Mouse (Mus musculus) testis, adult 2 months (tissue): ENCODE data around the gene Gm20388. TPM values are rescaled to one million over a fixed set of nuclear protein-coding genes. Genes with fewer than 3 reads are reported as not detected.
A peak's percentile ranks its signal among the peaks of the same experiment; 100 is the strongest.

Experiments used
- H3K27ac ChIP-seq: fragments of 200-500 bp; 2 replicates; pipeline ENCODE4 v1.5.1; 2012; ENCODE audit warnings: low read depth, low read length; ENCODE audit not compliant: control insufficient read depth, insufficient read depth
- H3K27me3 ChIP-seq: fragments of 200-500 bp; 2 replicates; pipeline ENCODE4 v1.6.1; 2012; ENCODE audit warnings: mild to moderate bottlenecking, low read length, moderate library complexity; ENCODE audit not compliant: control insufficient read depth, insufficient read depth
- H3K36me3 ChIP-seq: fragments of 200-500 bp; 2 replicates; pipeline ENCODE4 v1.6.1; 2012; ENCODE audit warnings: mild to moderate bottlenecking, low read length; ENCODE audit not compliant: control insufficient read depth, insufficient read depth
- H3K4me1 ChIP-seq: fragments of 200-500 bp; 2 replicates; pipeline ENCODE4 v1.6.1; 2012; ENCODE audit warnings: low read length; ENCODE audit not compliant: control insufficient read depth, insufficient read depth
- H3K4me3 ChIP-seq: fragments of 200-500 bp; 2 replicates; pipeline ENCODE4 v1.5.1; 2012; ENCODE audit warnings: low read depth, mild to moderate bottlenecking, low read length, moderate library complexity, mixed read lengths; ENCODE audit not compliant: control insufficient read depth
- CTCF ChIP-seq: fragments of 200-500 bp; IDR thresholded peaks from 2 replicates; pipeline ENCODE4 v1.5.1; 2012; ENCODE audit warnings: low read depth, mild to moderate bottlenecking, inconsistent platforms, low read length, moderate library complexity; ENCODE audit not compliant: control insufficient read depth, insufficient read depth, insufficient replicate concordance
- POLR2A ChIP-seq: fragments of 200-500 bp; IDR thresholded peaks from 2 replicates; pipeline ENCODE4 v1.6.1; 2012; ENCODE audit warnings: low read depth, mild to moderate bottlenecking, inconsistent platforms, low read length, moderate library complexity; ENCODE audit not compliant: control insufficient read depth
- polyA plus RNA-seq: library from polyadenylated mRNA; depleted of rRNA; stranded (reverse); fragments of >200 nt; gene quantifications from 2 replicates; pipeline ENCODE4 v1.2.3, GENCODE M21; 2012

Gm20388 gene
- polyA plus RNA-seq, 1 experiment, result 5.6 TPM

DNA sequence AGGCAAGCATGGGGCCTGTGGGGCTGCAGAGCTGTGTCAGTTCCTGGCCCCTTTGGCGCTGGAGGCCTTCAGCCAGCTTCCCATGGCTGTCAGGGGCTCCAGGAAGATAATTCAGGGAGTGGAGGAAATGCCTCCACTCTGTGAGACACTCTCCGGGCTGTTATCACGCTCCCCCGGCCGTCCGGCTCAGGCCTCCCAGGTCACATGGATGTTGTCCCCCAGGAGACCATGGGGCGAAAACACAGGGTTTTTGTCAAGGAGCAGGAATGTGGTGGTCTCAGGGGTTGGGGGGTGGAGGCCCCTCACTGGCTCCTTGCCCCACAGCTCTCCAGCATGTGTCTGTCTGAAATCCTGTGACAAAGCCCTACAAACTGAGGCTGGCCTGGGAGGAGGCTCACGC is 2216.0 kb downstream of the Gm20388 start:
- no peak for TF ChIP-seq POLR2A
- no peak for TF ChIP-seq CTCF
- H3K27me3 ChIP-seq, result no peaks in the 10 kb centered on the region
- H3K4me3 ChIP-seq, result no peak overlapping the region
- H3K36me3 ChIP-seq, result no peaks in the 10 kb centered on the region
- no peak overlapping the region for H3K27ac ChIP-seq
- H3K4me1 ChIP-seq, result no peaks in the 10 kb centered on the region

DNA sequence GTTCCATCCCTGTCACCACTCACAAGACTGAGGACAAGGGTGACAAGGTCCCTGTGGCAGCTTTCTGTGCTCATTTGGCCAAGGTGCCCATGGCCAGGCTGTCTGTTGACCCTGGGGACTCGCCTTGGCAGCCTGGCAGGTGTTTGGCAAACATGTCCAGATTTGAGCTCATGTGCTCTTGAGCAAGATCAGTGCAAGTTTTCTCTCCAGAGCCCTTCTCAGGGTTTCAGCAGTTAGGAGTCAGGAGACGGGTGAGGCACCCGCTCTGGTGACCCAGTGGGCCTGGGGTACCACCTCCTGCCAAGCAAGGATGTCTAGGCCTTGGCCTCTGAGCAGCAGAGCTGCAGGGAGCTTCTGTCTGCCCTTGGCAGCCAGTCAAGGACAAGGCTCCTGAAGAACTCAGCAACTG is 2223.5 kb downstream of the Gm20388 start:
- TF ChIP-seq POLR2A (no peak), CTCF (no peak)
- no peaks in the 10 kb centered on the region for H3K27me3 ChIP-seq
- no peak overlapping the region for H3K4me3 ChIP-seq
- H3K4me1 ChIP-seq, result no peaks in the 10 kb centered on the region; the same call in 1 of the 2 replicates
- no peak overlapping the region for H3K27ac ChIP-seq
- H3K36me3 ChIP-seq, result no peaks in the 10 kb centered on the region

DNA sequence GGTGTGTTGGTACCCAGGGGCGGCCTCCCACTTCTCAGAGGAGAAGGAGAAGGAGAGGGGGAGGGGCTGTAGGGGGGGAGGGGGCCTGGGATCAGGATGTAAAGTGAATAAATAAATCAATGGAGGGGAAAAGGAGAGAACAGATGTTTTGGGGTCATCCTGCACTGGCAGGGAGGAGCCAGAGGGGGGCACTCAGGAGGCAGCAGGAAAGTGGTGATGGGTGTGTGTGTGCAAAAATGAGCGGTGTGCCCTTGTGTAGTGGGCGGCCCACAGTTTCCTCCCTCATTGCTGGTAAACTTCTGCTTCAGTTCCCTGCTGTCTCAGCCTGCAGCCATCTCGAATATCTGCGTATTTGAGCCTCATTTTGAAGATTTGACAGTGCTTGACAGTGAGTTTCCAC is 2224.9 kb downstream of the Gm20388 start:
- TF ChIP-seq POLR2A (no peak), CTCF (no peak; the same call in 1 of the 2 replicates)
- H3K4me1 ChIP-seq, result no peaks in the 10 kb centered on the region; the same call in 1 of the 2 replicates

DNA sequence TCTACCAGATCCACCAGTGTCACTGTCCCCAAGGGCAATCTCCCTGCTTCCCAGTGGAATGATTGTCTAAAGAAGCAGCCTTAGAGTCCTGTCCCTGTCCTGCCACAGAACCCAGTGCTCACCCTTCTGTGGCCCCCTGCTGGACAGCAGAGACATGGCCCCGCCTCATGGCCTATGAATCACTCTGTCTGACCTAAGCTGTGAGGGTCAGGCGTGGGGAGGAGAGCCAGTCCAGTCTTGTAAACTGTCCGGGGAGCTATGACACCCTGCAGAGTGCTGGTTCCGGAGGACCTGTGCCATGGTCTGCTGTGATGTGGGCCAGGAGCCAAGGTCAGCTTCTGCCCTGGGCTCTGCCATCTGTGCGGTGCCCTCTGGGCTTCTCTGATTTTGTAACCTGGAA is 2229.1 kb downstream of the Gm20388 start:
- Histone ChIP-seq H3K27ac (no peak overlapping the region), H3K4me3 (no peak overlapping the region), H3K36me3 (no peaks in the 10 kb centered on the region), H3K4me1 (no peaks in the 10 kb centered on the region), H3K27me3 (no peaks in the 10 kb centered on the region)
- TF ChIP-seq CTCF, result peak; percentile 75; the same call in 1 of the 2 replicates
- no peak for TF ChIP-seq POLR2A

More for the DNA sequence above, 2224.9 kb downstream of the Gm20388 start:
- H3K36me3 ChIP-seq, result no peaks in the 10 kb centered on the region
- H3K4me3 ChIP-seq, result no peak overlapping the region
- H3K27me3 ChIP-seq, result no peaks in the 10 kb centered on the region
- no peak overlapping the region for H3K27ac ChIP-seq

DNA sequence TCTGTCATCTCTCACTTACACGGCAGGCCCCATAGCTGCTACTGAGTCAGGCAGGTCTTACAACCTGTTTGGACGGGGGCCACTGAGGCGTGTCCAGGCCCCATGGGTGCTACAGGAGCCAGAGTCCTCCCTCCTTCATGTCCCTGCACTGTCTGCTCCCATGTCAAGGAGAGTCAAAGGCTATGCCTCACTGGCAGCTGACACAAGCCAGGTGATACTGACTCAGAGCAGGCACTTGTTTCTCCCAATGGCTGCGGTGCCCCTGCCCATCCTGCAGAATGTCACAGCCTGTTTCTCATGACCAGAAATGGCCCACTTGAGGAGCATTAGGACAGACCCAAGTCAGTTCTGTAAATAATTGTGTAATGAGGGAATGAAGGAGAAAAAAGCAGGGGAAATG is 2229.8 kb downstream of the Gm20388 start:
- Histone ChIP-seq H3K36me3 (no peaks in the 10 kb centered on the region), H3K27me3 (no peaks in the 10 kb centered on the region), H3K4me3 (no peak overlapping the region), H3K27ac (no peak overlapping the region), H3K4me1 (no peaks in the 10 kb centered on the region)
- TF ChIP-seq CTCF (no peak), POLR2A (no peak)

DNA sequence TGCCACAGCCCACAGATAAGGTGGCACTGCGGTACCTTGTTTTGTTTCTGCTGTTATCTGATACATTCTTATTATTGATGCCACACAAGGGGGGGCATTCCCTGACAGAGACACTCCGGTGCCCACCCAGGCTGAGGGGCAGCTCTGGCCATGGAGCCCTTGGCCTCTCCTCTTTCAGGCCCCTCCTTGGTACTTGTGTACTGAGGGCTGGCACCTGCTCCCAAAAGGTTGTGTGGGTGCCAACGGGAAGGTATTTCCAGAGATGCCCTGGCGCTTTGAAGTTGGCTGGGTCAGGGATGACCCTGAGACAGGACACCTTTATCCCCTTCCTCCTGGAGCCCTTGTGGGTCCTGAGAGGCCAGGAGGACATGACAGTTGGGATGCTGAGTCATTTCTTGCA is 2231.8 kb downstream of the Gm20388 start:
- Histone ChIP-seq H3K36me3 (no peaks in the 10 kb centered on the region), H3K4me3 (no peak overlapping the region), H3K27me3 (no peaks in the 10 kb centered on the region), H3K4me1 (no peaks in the 10 kb centered on the region; the same call in 1 of the 2 replicates), H3K27ac (no peak overlapping the region)
- TF ChIP-seq CTCF (no peak), POLR2A (no peak)

DNA sequence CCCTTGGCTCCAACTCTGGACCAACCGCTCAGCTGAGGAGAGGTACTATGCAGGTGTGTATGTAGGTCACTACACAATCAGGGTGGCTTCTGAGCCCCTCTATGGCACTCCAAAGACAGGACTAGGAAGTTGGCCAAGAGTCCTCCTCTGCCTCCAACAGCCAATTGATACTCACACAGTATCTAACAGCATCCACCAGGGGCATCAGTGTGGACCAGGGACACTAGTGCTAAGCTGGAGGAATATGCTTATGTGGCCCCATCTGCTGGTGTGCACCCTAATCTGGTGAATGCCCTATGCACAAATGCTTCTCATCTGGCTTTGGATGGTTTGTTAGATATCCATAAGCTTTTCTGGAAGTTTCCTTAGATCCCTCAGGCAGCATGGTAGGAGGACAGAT is 2232.6 kb downstream of the Gm20388 start:
- TF ChIP-seq POLR2A (no peak), CTCF (no peak)
- no peak overlapping the region for H3K27ac ChIP-seq
- peaks cover 2% of the 10 kb centered on the region for H3K4me1 ChIP-seq
- no peak overlapping the region for H3K4me3 ChIP-seq
- no peaks in the 10 kb centered on the region for H3K36me3 ChIP-seq
- no peaks in the 10 kb centered on the region for H3K27me3 ChIP-seq
